In genomic region chr5:121205537-121206130, GRCm38 (mm10) we compare ENCODE assay signal across 7 mouse cellular contexts. TPM values are rescaled to one million over a fixed set of nuclear protein-coding genes. Genes with fewer than 3 reads are reported as not detected.
DNase-seq lines count a peak whose midpoint lies in the region; ATAC-seq and TF ChIP-seq lines count a peak whose summit lies in the region.
"Not testable (repeated sequence)": the region's sequence is repeated elsewhere in the genome, so short reads cannot be mapped to it uniquely, and the experiment has no call there.

No protein-coding gene starts in this region.

- not testable (repeated sequence) for TF ChIP-seq EP300 in lung, postnatal 0 days (IDR thresholded peaks at IDR 0.05)

- peak overlapping the region; percentile 84 for H3K4me2 ChIP-seq in forebrain, embryonic 13.5 days
- H3K4me2 ChIP-seq in heart, embryonic 16.5 days (ENCODE audit: low read depth, low read length): peak overlapping the region; percentile 82
- H3K4me2 ChIP-seq in intestine, embryonic 16.5 days (ENCODE audit: low read depth, low read length): peak overlapping the region; percentile 62
- H3K4me2 ChIP-seq in limb, embryonic 15.5 days: peak overlapping the region; percentile 59
- peak overlapping the region; percentile 80; the same call in 1 of the 2 replicates for H3K4me2 ChIP-seq in lung, postnatal 0 days (replicated peaks; ENCODE audit: low read depth, low read length)
- peak overlapping the region; percentile 75 for H3K4me2 ChIP-seq in neural tube, embryonic 11.5 days (ENCODE audit: low read depth)

- peak overlapping the region; percentile 98 for H3K9ac ChIP-seq in forebrain, embryonic 13.5 days
- H3K9ac ChIP-seq in heart, embryonic 16.5 days (ENCODE audit: low read length): peak overlapping the region; percentile 86
- peak overlapping the region; percentile 94 for H3K9ac ChIP-seq in intestine, embryonic 16.5 days (ENCODE audit: low read depth, low read length)
- H3K9ac ChIP-seq in limb, embryonic 15.5 days: 0 out of 2 replicates have a peak overlapping the region, but pooled peaks have one; percentile 26
- 0 out of 2 replicates have a peak overlapping the region, but pooled peaks have one; percentile 2 for H3K9ac ChIP-seq in lung, postnatal 0 days (replicated peaks; ENCODE audit: low read depth)
- peak overlapping the region; percentile 98; the same call in 1 of the 2 replicates for H3K9ac ChIP-seq in neural tube, embryonic 11.5 days (ENCODE audit: low read length)

- not testable (repeated sequence) for TF ChIP-seq POLR2A in cortical plate, adult 2 months (IDR thresholded peaks at IDR 0.05; ENCODE audit: extremely low read depth, insufficient read depth, low read length)

- H3K4me3 ChIP-seq in cortical plate, adult 2 months (ENCODE audit: insufficient read depth, low read length): peak overlapping the region; percentile 75; the same call in 1 of the 2 replicates
- H3K4me3 ChIP-seq in forebrain, embryonic 13.5 days: peak overlapping the region; percentile 98
- H3K4me3 ChIP-seq in heart, embryonic 16.5 days (ENCODE audit: low read length): peak overlapping the region; percentile 64
- peak overlapping the region; percentile 76 for H3K4me3 ChIP-seq in intestine, embryonic 16.5 days (ENCODE audit: low read length)
- peak overlapping the region; percentile 88 for H3K4me3 ChIP-seq in limb, embryonic 15.5 days
- 0 out of 2 replicates have a peak overlapping the region, but pooled peaks have one; percentile 93 for H3K4me3 ChIP-seq in lung, postnatal 0 days (ENCODE audit: low read depth, low read length)
- H3K4me3 ChIP-seq in neural tube, embryonic 11.5 days (ENCODE audit: low read depth, low read length): peak overlapping the region; percentile 98; the same call in 1 of the 2 replicates

- DNase-seq in lung, postnatal 0 days (ENCODE audit: low spot score); neural tube, embryonic 11.5 days (ENCODE audit: low spot score): not testable (repeated sequence)

- H3K27ac ChIP-seq in cortical plate, adult 2 months (ENCODE audit: insufficient read depth, low read length); forebrain, embryonic 13.5 days; heart, embryonic 16.5 days (ENCODE audit: low read length); intestine, embryonic 16.5 days (ENCODE audit: low read length); limb, embryonic 15.5 days; lung, postnatal 0 days (ENCODE audit: low read length); neural tube, embryonic 11.5 days (ENCODE audit: low read depth, low read length): not testable (repeated sequence)

- H3K9me3 ChIP-seq in forebrain, embryonic 13.5 days (replicated peaks); heart, embryonic 16.5 days (replicated peaks; ENCODE audit: control insufficient read depth, low read length); intestine, embryonic 16.5 days (ENCODE audit: control insufficient read depth, low read length); limb, embryonic 15.5 days; lung, postnatal 0 days (ENCODE audit: low read length); neural tube, embryonic 11.5 days (ENCODE audit: control insufficient read depth, low read length): not testable (repeated sequence)

- WGBS in forebrain, embryonic 13.5 days: 81% methylated on average over 8 of the region's 10 CpGs
- 62% methylated on average over 8 of the region's 10 CpGs for WGBS in heart, embryonic 16.5 days
- 67% methylated on average over 8 of the region's 10 CpGs for WGBS in intestine, embryonic 16.5 days
- 66% methylated on average over 8 of the region's 10 CpGs for WGBS in limb, embryonic 15.5 days
- 55% methylated on average over 8 of the region's 10 CpGs for WGBS in lung, postnatal 0 days
- WGBS in neural tube, embryonic 11.5 days: 79% methylated on average over 8 of the region's 10 CpGs

- TF ChIP-seq CTCF in cortical plate, adult 2 months (IDR thresholded peaks at IDR 0.05; ENCODE audit: extremely low read depth, insufficient read depth, low read length); lung, postnatal 0 days (IDR thresholded peaks at IDR 0.05): not testable (repeated sequence)

- peaks cover 52% of the 10 kb centered on the region for H3K36me3 ChIP-seq in forebrain, embryonic 13.5 days (ENCODE audit: poor library complexity, severe bottlenecking)
- peaks cover 35% of the 10 kb centered on the region for H3K36me3 ChIP-seq in heart, embryonic 16.5 days (ENCODE audit: control insufficient read depth, insufficient read depth)
- peaks cover 18% of the 10 kb centered on the region for H3K36me3 ChIP-seq in intestine, embryonic 16.5 days (ENCODE audit: control insufficient read depth, insufficient read depth, low read length)
- H3K36me3 ChIP-seq in limb, embryonic 15.5 days: peaks cover 50% of the 10 kb centered on the region
- peaks cover 27% of the 10 kb centered on the region for H3K36me3 ChIP-seq in lung, postnatal 0 days (ENCODE audit: insufficient read depth, low read length)
- peaks cover 29% of the 10 kb centered on the region for H3K36me3 ChIP-seq in neural tube, embryonic 11.5 days (ENCODE audit: control insufficient read depth, insufficient read depth, low read length)

- not testable (repeated sequence) for H3K27me3 ChIP-seq in forebrain, embryonic 13.5 days; heart, embryonic 16.5 days (ENCODE audit: control insufficient read depth, insufficient read depth, low read length); intestine, embryonic 16.5 days (replicated peaks; ENCODE audit: control insufficient read depth, insufficient read depth, low read length); limb, embryonic 15.5 days; lung, postnatal 0 days (replicated peaks; ENCODE audit: insufficient read depth, low read length); neural tube, embryonic 11.5 days (ENCODE audit: control insufficient read depth, insufficient read depth, low read length)

- ATAC-seq in forebrain, embryonic 13.5 days; heart, embryonic 16.5 days (replicated peaks; ENCODE audit: extremely low read depth, insufficient read depth, low FRiP score); intestine, embryonic 16.5 days; limb, embryonic 15.5 days (ENCODE audit: insufficient number of reproducible peaks, low FRiP score, low TSS enrichment, low read depth); lung, postnatal 0 days; neural tube, embryonic 11.5 days (ENCODE audit: insufficient read depth, low FRiP score, low TSS enrichment): not testable (repeated sequence)

- not testable (repeated sequence) for H3K4me1 ChIP-seq in cortical plate, adult 2 months (ENCODE audit: control insufficient read depth, insufficient read depth, low read length); lung, postnatal 0 days (ENCODE audit: insufficient read depth, low read depth, low read length); neural tube, embryonic 11.5 days (ENCODE audit: control insufficient read depth, insufficient read depth, low read length)
- H3K4me1 ChIP-seq in forebrain, embryonic 13.5 days: peaks cover 28% of the 10 kb centered on the region
- peaks cover 20% of the 10 kb centered on the region for H3K4me1 ChIP-seq in heart, embryonic 16.5 days (ENCODE audit: control insufficient read depth, insufficient read depth, low read length)
- H3K4me1 ChIP-seq in intestine, embryonic 16.5 days (ENCODE audit: control insufficient read depth, insufficient read depth, low read length): peaks cover 21% of the 10 kb centered on the region
- H3K4me1 ChIP-seq in limb, embryonic 15.5 days: peaks cover 23% of the 10 kb centered on the region

RNA-seq across cellular contexts. Expression of gene Rpl6, which starts 1.4 kb away (rescaled TPM):
- polyA plus RNA-seq in cortical plate, adult 2 months (2012; rRNA removed): 394 and 406 TPM in 2 replicates
- 466 and 500 TPM in 2 replicates for polyA plus RNA-seq in forebrain, embryonic 13.5 days (2015; fragmentation: Nextera tagmentation; extraction: Ambion mirVana)
- polyA plus RNA-seq in heart, embryonic 16.5 days (2015; fragmentation: Nextera tagmentation; extraction: Ambion mirVana): 325 and 345 TPM in 2 replicates
- polyA plus RNA-seq in intestine, embryonic 16.5 days (2015; fragmentation: Nextera tagmentation; extraction: Ambion mirVana): 512 and 565 TPM in 2 replicates
- polyA plus RNA-seq in limb, embryonic 15.5 days (2015; fragmentation: Nextera tagmentation; extraction: Ambion mirVana): 551 and 611 TPM in 2 replicates
- polyA plus RNA-seq in lung, postnatal 0 days (2015; fragmentation: Nextera tagmentation; extraction: Ambion mirVana): 373 and 397 TPM in 2 replicates
- polyA plus RNA-seq in neural tube, embryonic 11.5 days (2014; fragmentation: Nextera tagmentation; extraction: Ambion mirVana): 598 and 627 TPM in 2 replicates

RNA-seq across cellular contexts. Expression of gene Hectd4, which starts 14.4 kb away (rescaled TPM):
- 77.7 and 79.8 TPM in 2 replicates for polyA plus RNA-seq in cortical plate, adult 2 months (2012; rRNA removed)
- 12.6 and 13.4 TPM in 2 replicates for polyA plus RNA-seq in forebrain, embryonic 13.5 days (2015; fragmentation: Nextera tagmentation; extraction: Ambion mirVana)
- polyA plus RNA-seq in heart, embryonic 16.5 days (2015; fragmentation: Nextera tagmentation; extraction: Ambion mirVana): 2.6 and 3.4 TPM in 2 replicates
- polyA plus RNA-seq in intestine, embryonic 16.5 days (2015; fragmentation: Nextera tagmentation; extraction: Ambion mirVana): 3.0 and 3.1 TPM in 2 replicates
- polyA plus RNA-seq in limb, embryonic 15.5 days (2015; fragmentation: Nextera tagmentation; extraction: Ambion mirVana): 3.8 and 4.1 TPM in 2 replicates
- polyA plus RNA-seq in lung, postnatal 0 days (2015; fragmentation: Nextera tagmentation; extraction: Ambion mirVana): 2.5 and 2.8 TPM in 2 replicates
- polyA plus RNA-seq in neural tube, embryonic 11.5 days (2014; fragmentation: Nextera tagmentation; extraction: Ambion mirVana): 11.7 and 12.5 TPM in 2 replicates

RNA-seq across cellular contexts. Expression of gene Ptpn11, which starts 14.4 kb away (rescaled TPM):
- 60.0 and 64.6 TPM in 2 replicates for polyA plus RNA-seq in cortical plate, adult 2 months (2012; rRNA removed)
- 27.8 and 28.4 TPM in 2 replicates for polyA plus RNA-seq in forebrain, embryonic 13.5 days (2015; fragmentation: Nextera tagmentation; extraction: Ambion mirVana)
- 17.4 and 19.4 TPM in 2 replicates for polyA plus RNA-seq in heart, embryonic 16.5 days (2015; fragmentation: Nextera tagmentation; extraction: Ambion mirVana)
- 14.3 and 15.6 TPM in 2 replicates for polyA plus RNA-seq in intestine, embryonic 16.5 days (2015; fragmentation: Nextera tagmentation; extraction: Ambion mirVana)
- 23.1 and 23.3 TPM in 2 replicates for polyA plus RNA-seq in limb, embryonic 15.5 days (2015; fragmentation: Nextera tagmentation; extraction: Ambion mirVana)
- polyA plus RNA-seq in lung, postnatal 0 days (2015; fragmentation: Nextera tagmentation; extraction: Ambion mirVana): 19.7 and 20.0 TPM in 2 replicates
- 23.3 and 26.4 TPM in 2 replicates for polyA plus RNA-seq in neural tube, embryonic 11.5 days (2014; fragmentation: Nextera tagmentation; extraction: Ambion mirVana)

Comparison
In these comparisons a context has a peak if more than half of its experiments do, and no peak if none do; other contexts are left out.
1. H3K9ac ChIP-seq: peak in every context shown above with its lines; median percentile 98 in forebrain, embryonic 13.5 days; 98 in neural tube, embryonic 11.5 days; 94 in intestine, embryonic 16.5 days; 86 in heart, embryonic 16.5 days; 26 in limb, embryonic 15.5 days; 2 in lung, postnatal 0 days.